Mouse (Mus musculus): ENCODE measurements at regions not wholly inside any gene's neighbourhood (a gene's known extent, or its start where the extent isn't known, plus 50 kb on each side); places are given as distances from the start of the nearest gene placed in this dataset.

GRCm38 (mm10) chr4:154726636-154727045 lies 59.0 kb upstream of the Actrt2 start:
- H3K4me1 ChIP-seq, result peaks cover 23% of the 10 kb centered on the region
- peaks cover 18% of the 10 kb centered on the region for H3K27me3 ChIP-seq
- no peak for ATAC-seq (replicated peaks; ENCODE audit: low FRiP score)
- no peak overlapping the region for H3K27ac ChIP-seq
- H3K4me2 ChIP-seq, result no peak overlapping the region
- WGBS, result 17% methylated on average over 3 of the region's 3 CpGs
- H3K36me3 ChIP-seq, result no peaks in the 10 kb centered on the region
- no peak overlapping the region for H3K9ac ChIP-seq
- H3K4me3 ChIP-seq (replicated peaks), result no peak overlapping the region
- H3K9me3 ChIP-seq (replicated peaks), result no peaks in the 10 kb centered on the region

- H3K4me2 ChIP-seq, result no peak overlapping the region
- WGBS, result 69% methylated on average over 7 of the region's 7 CpGs
- no peak overlapping the region for H3K27ac ChIP-seq
- H3K9me3 ChIP-seq (replicated peaks), result no peaks in the 10 kb centered on the region
- peaks cover 20% of the 10 kb centered on the region for H3K27me3 ChIP-seq
- H3K36me3 ChIP-seq, result no peaks in the 10 kb centered on the region
- peaks cover 23% of the 10 kb centered on the region for H3K4me1 ChIP-seq
- no peak for ATAC-seq (replicated peaks; ENCODE audit: low FRiP score)
- no peak overlapping the region for H3K4me3 ChIP-seq (replicated peaks)
- no peak overlapping the region for H3K9ac ChIP-seq
Observed at GRCm38 (mm10) chr4:154727945-154728344, 60.3 kb upstream of the Actrt2 start.

GRCm38 (mm10) chr4:154730646-154731045 lies 63.0 kb upstream of the Actrt2 start:
- Histone ChIP-seq H3K9ac (no peak overlapping the region), H3K27me3 (peaks cover 22% of the 10 kb centered on the region), H3K4me2 (no peak overlapping the region), H3K4me1 (peaks cover 23% of the 10 kb centered on the region), H3K9me3 (replicated peaks) (no peaks in the 10 kb centered on the region), H3K4me3 (replicated peaks) (no peak overlapping the region), H3K27ac (no peak overlapping the region), H3K36me3 (no peaks in the 10 kb centered on the region)
- ATAC-seq (replicated peaks; ENCODE audit: low FRiP score), result no peak
- 90% methylated on average over 5 of the region's 5 CpGs for WGBS

- Histone ChIP-seq H3K36me3 (no peaks in the 10 kb centered on the region), H3K27ac (no peak overlapping the region), H3K27me3 (peaks cover 25% of the 10 kb centered on the region), H3K9ac (no peak overlapping the region), H3K4me2 (no peak overlapping the region), H3K9me3 (replicated peaks) (no peaks in the 10 kb centered on the region), H3K4me1 (peaks cover 22% of the 10 kb centered on the region), H3K4me3 (replicated peaks) (no peak overlapping the region)
- ATAC-seq (replicated peaks; ENCODE audit: low FRiP score), result no peak
- WGBS, result 30% methylated on average over 15 of the region's 15 CpGs
Observed at GRCm38 (mm10) chr4:154731345-154731744, 63.7 kb upstream of the Actrt2 start.

GRCm38 (mm10) chr4:154736071-154736470 lies 68.4 kb upstream of the Actrt2 start:
- H3K27me3 ChIP-seq, result peaks cover 32% of the 10 kb centered on the region
- no peaks in the 10 kb centered on the region for H3K9me3 ChIP-seq (replicated peaks)
- no peaks in the 10 kb centered on the region for H3K36me3 ChIP-seq
- 54% methylated on average over 6 of the region's 6 CpGs for WGBS
- H3K4me2 ChIP-seq, result no peak overlapping the region
- peaks cover 11% of the 10 kb centered on the region for H3K4me1 ChIP-seq
- H3K4me3 ChIP-seq (replicated peaks), result no peak overlapping the region
- no peak overlapping the region for H3K9ac ChIP-seq
- ATAC-seq (replicated peaks; ENCODE audit: low FRiP score), result no peak; the same call in 1 of the 2 replicates
- no peak overlapping the region for H3K27ac ChIP-seq

GRCm38 (mm10) chr4:154741123-154741890 lies 73.6 kb upstream of the Actrt2 start:
- ATAC-seq (replicated peaks; ENCODE audit: low FRiP score), result 0 out of 2 replicates have a peak, but pooled peaks have one; percentile 33
- Histone ChIP-seq H3K27ac (no peak overlapping the region), H3K4me1 (peaks cover 23% of the 10 kb centered on the region), H3K4me3 (replicated peaks) (no peak overlapping the region), H3K36me3 (no peaks in the 10 kb centered on the region), H3K27me3 (peaks cover 64% of the 10 kb centered on the region), H3K9me3 (replicated peaks) (no peaks in the 10 kb centered on the region), H3K9ac (no peak overlapping the region), H3K4me2 (peak overlapping the region; percentile 28)
- WGBS, result 16% methylated on average over 27 of the region's 27 CpGs

GRCm38 (mm10) chr4:154746323-154747005 lies 78.8 kb upstream of the Actrt2 start:
- H3K4me2 ChIP-seq, result peak overlapping the region; percentile 14; the same call in 1 of the 2 replicates
- no peaks in the 10 kb centered on the region for H3K9me3 ChIP-seq (replicated peaks)
- no peak overlapping the region for H3K9ac ChIP-seq
- ATAC-seq (replicated peaks; ENCODE audit: low FRiP score), result peak; percentile 81
- 16% methylated on average over 16 of the region's 16 CpGs for WGBS
- H3K4me3 ChIP-seq (replicated peaks), result no peak overlapping the region
- H3K36me3 ChIP-seq, result no peaks in the 10 kb centered on the region
- peaks cover 80% of the 10 kb centered on the region for H3K27me3 ChIP-seq
- H3K4me1 ChIP-seq, result peaks cover 35% of the 10 kb centered on the region
- H3K27ac ChIP-seq, result peak overlapping the region; percentile 55

GRCm38 (mm10) chr4:154747006-154747343 lies 79.3 kb upstream of the Actrt2 start:
- ATAC-seq (replicated peaks; ENCODE audit: low FRiP score), result peak; percentile 61
- H3K9ac ChIP-seq, result no peak overlapping the region
- H3K27ac ChIP-seq, result peak overlapping the region; percentile 48; the same call in 1 of the 2 replicates
- H3K27me3 ChIP-seq, result peaks cover 80% of the 10 kb centered on the region
- no peaks in the 10 kb centered on the region for H3K9me3 ChIP-seq (replicated peaks)
- no peak overlapping the region for H3K4me3 ChIP-seq (replicated peaks)
- no peaks in the 10 kb centered on the region for H3K36me3 ChIP-seq
- H3K4me2 ChIP-seq, result peak overlapping the region; percentile 14; the same call in 1 of the 2 replicates
- peaks cover 30% of the 10 kb centered on the region for H3K4me1 ChIP-seq
- WGBS, result 47% methylated on average over 4 of the region's 4 CpGs

- Histone ChIP-seq H3K27ac (no peak overlapping the region), H3K4me2 (no peak overlapping the region), H3K9ac (no peak overlapping the region), H3K27me3 (peaks cover 78% of the 10 kb centered on the region), H3K9me3 (replicated peaks) (no peaks in the 10 kb centered on the region), H3K36me3 (no peaks in the 10 kb centered on the region), H3K4me3 (replicated peaks) (no peak overlapping the region), H3K4me1 (peaks cover 28% of the 10 kb centered on the region)
- ATAC-seq (replicated peaks; ENCODE audit: low FRiP score), result no peak
- WGBS, result 44% methylated on average over 9 of the region's 9 CpGs
Observed at GRCm38 (mm10) chr4:154749160-154749559, 81.5 kb upstream of the Actrt2 start.

- no peak overlapping the region for H3K27ac ChIP-seq
- H3K4me2 ChIP-seq, result no peak overlapping the region
- no peaks in the 10 kb centered on the region for H3K9me3 ChIP-seq (replicated peaks)
- peaks cover 77% of the 10 kb centered on the region for H3K27me3 ChIP-seq
- ATAC-seq (replicated peaks; ENCODE audit: low FRiP score), result no peak
- 86% methylated on average over 2 of the region's 2 CpGs for WGBS
- H3K9ac ChIP-seq, result no peak overlapping the region
- H3K4me3 ChIP-seq (replicated peaks), result no peak overlapping the region
- H3K36me3 ChIP-seq, result no peaks in the 10 kb centered on the region
- H3K4me1 ChIP-seq, result peaks cover 28% of the 10 kb centered on the region
Observed at GRCm38 (mm10) chr4:154749996-154750395, 82.3 kb upstream of the Actrt2 start.

GRCm38 (mm10) chr4:154750440-154751107 lies 82.9 kb upstream of the Actrt2 start:
- Histone ChIP-seq H3K27me3 (peaks cover 76% of the 10 kb centered on the region), H3K9me3 (replicated peaks) (no peaks in the 10 kb centered on the region), H3K4me1 (peaks cover 28% of the 10 kb centered on the region), H3K4me3 (replicated peaks) (no peak overlapping the region), H3K27ac (no peak overlapping the region), H3K4me2 (no peak overlapping the region), H3K36me3 (no peaks in the 10 kb centered on the region), H3K9ac (no peak overlapping the region)
- no peak for ATAC-seq (replicated peaks; ENCODE audit: low FRiP score)
- 62% methylated on average over 14 of the region's 14 CpGs for WGBS

GRCm38 (mm10) chr4:154754445-154754844 lies 82.8 kb upstream of the Ttc34 start:
- Histone ChIP-seq H3K9ac (no peak overlapping the region), H3K36me3 (no peaks in the 10 kb centered on the region), H3K27me3 (peaks cover 67% of the 10 kb centered on the region), H3K4me1 (peaks cover 6% of the 10 kb centered on the region; the same call in 1 of the 2 replicates), H3K4me3 (replicated peaks) (no peak overlapping the region), H3K4me2 (no peak overlapping the region), H3K9me3 (replicated peaks) (no peaks in the 10 kb centered on the region), H3K27ac (no peak overlapping the region)
- WGBS, result 65% methylated on average over 8 of the region's 8 CpGs
- ATAC-seq (replicated peaks; ENCODE audit: low FRiP score), result no peak

Measured in kidney, embryonic 15.5 days (tissue).